Mouse (Mus musculus) MEL (cell line): ENCODE results near the gene Foxj2. TPM values are rescaled to one million over a fixed set of nuclear protein-coding genes. Genes with fewer than 3 reads are reported as not detected.

Source experiments
- DNase-seq: peaks from one replicate; pipeline ENCODE4 v3.0.0; 2011; ENCODE audit warnings: low read depth, low spot score
- H3K27ac ChIP-seq: 2 replicates; pipeline ENCODE4 v1.5.1; 2012; ENCODE audit warnings: low read depth, mild to moderate bottlenecking, control low read depth, low read length, moderate library complexity; ENCODE audit not compliant: control insufficient read depth
- H3K27me3 ChIP-seq, 2 experiments: fragments of 150-350 bp in 1 of 2; sonication (generic) in 1 of 2; 2 replicates each; pipeline ENCODE4 v1.6.1; 2012; ENCODE audit warnings: low read length in 2 of 2, mild to moderate bottlenecking in 2 of 2, improper control_type of control experiment in 1 of 2, moderate library complexity in 1 of 2; ENCODE audit not compliant: insufficient read depth in 2 of 2, control insufficient read depth in 1 of 2
- H3K36me3 ChIP-seq, 2 experiments: 2 replicates each; pipeline ENCODE4 v1.6.1; 2012 to 2014; ENCODE audit warnings: low read length in 2 of 2, improper control_type of control experiment in 1 of 2, inconsistent platforms in 1 of 2, mild to moderate bottlenecking in 1 of 2; ENCODE audit not compliant: insufficient read depth in 2 of 2, control insufficient read depth in 1 of 2
- H3K4me1 ChIP-seq, 2 experiments: fragments of 150-350 bp in 1 of 2; sonication (generic) in 1 of 2; 2 replicates each; pipeline ENCODE4 v1.6.1; 2012; ENCODE audit warnings: low read length in 2 of 2, improper control_type of control experiment in 1 of 2, mild to moderate bottlenecking in 1 of 2; ENCODE audit not compliant: insufficient read depth in 2 of 2, control insufficient read depth in 1 of 2
- H3K4me3 ChIP-seq, 2 experiments: fragments of 150-350 bp in 1 of 2; sonication (generic) in 1 of 2; 2 replicates each; pipeline ENCODE4 v1.5.1; 2012; ENCODE audit warnings: low read depth in 2 of 2, low read length in 2 of 2, mild to moderate bottlenecking in 2 of 2, moderate library complexity in 2 of 2, control low read depth in 1 of 2, improper control_type of control experiment in 1 of 2; ENCODE audit not compliant: control insufficient read depth in 1 of 2, insufficient read depth in 1 of 2
- H3K79me2 ChIP-seq: 2 replicates; pipeline ENCODE4 v1.6.1; 2012; ENCODE audit warnings: mild to moderate bottlenecking, low read length, moderate library complexity; ENCODE audit not compliant: control insufficient read depth, poor library complexity, insufficient read depth
- H3K9ac ChIP-seq: 2 replicates; pipeline ENCODE4 v1.6.1; 2012; ENCODE audit warnings: low read depth, mild to moderate bottlenecking, control low read depth, low read length, moderate library complexity; ENCODE audit not compliant: control insufficient read depth, poor library complexity, severe bottlenecking
- H3K9me3 ChIP-seq: fragments of 150-350 bp; sonication (generic); replicated peaks from 2 replicates; pipeline ENCODE4 v1.6.1; 2012; ENCODE audit warnings: mild to moderate bottlenecking, low read length, improper control_type of control experiment, moderate library complexity; ENCODE audit not compliant: insufficient read depth
- BHLHE40 ChIP-seq: IDR thresholded peaks from 2 replicates; pipeline ENCODE4 v1.6.1; 2012; ENCODE audit warnings: low read depth, mild to moderate bottlenecking, inconsistent platforms, low read length, improper control_type of control experiment, borderline replicate concordance
- CHD1 ChIP-seq: IDR thresholded peaks from 2 replicates; pipeline ENCODE4 v1.6.1; 2012; ENCODE audit warnings: low read depth, mild to moderate bottlenecking, inconsistent platforms, low read length, improper control_type of control experiment
- CHD2 ChIP-seq: IDR thresholded peaks from 2 replicates; pipeline ENCODE4 v1.6.1; 2011; ENCODE audit warnings: low read length, improper control_type of control experiment
- CTCF ChIP-seq, 3 experiments: IDR thresholded peaks in 2 of 3; conservative IDR thresholded peaks in 1 of 3; 2 replicates each; pipeline ENCODE4 v1.5.1; 2011 to 2012; ENCODE audit warnings: low read length in 3 of 3, low read depth in 2 of 3, mild to moderate bottlenecking in 2 of 3, improper control_type of control experiment in 1 of 3, inconsistent platforms in 1 of 3, mixed read lengths in 1 of 3, moderate library complexity in 1 of 3; ENCODE audit not compliant: control insufficient read depth in 1 of 3, insufficient read depth in 1 of 3, poor library complexity in 1 of 3, severe bottlenecking in 1 of 3
- E2F4 ChIP-seq: IDR thresholded peaks from 2 replicates; pipeline ENCODE4 v1.6.1; 2011; ENCODE audit warnings: low read depth, low read length, improper control_type of control experiment, borderline replicate concordance
- ELF1 ChIP-seq: IDR thresholded peaks from 2 replicates; pipeline ENCODE4 v1.6.1; 2014; ENCODE audit warnings: low read depth, mild to moderate bottlenecking, inconsistent platforms, low read length, improper control_type of control experiment, moderate library complexity
- EP300 ChIP-seq, 2 experiments: IDR thresholded peaks; 2 replicates each; pipeline ENCODE4 v1.6.1; 2011; ENCODE audit warnings: improper control_type of control experiment in 2 of 2, low read length in 2 of 2, low read depth in 1 of 2, mild to moderate bottlenecking in 1 of 2
- ETS1 ChIP-seq: IDR thresholded peaks from 2 replicates; pipeline ENCODE4 v1.6.1; 2012; ENCODE audit warnings: low read depth, mild to moderate bottlenecking, inconsistent platforms, low read length, improper control_type of control experiment, moderate library complexity
- GABPA ChIP-seq: IDR thresholded peaks from 2 replicates; pipeline ENCODE4 v1.6.1; 2012; ENCODE audit warnings: low read depth, mild to moderate bottlenecking, inconsistent platforms, low read length, improper control_type of control experiment, moderate library complexity
- GATA1 ChIP-seq: IDR thresholded peaks from 2 replicates; pipeline ENCODE4 v1.6.1; 2011; ENCODE audit warnings: low read depth, low read length, improper control_type of control experiment
- HCFC1 ChIP-seq: IDR thresholded peaks from 2 replicates; pipeline ENCODE4 v1.6.1; 2012; ENCODE audit warnings: low read depth, mild to moderate bottlenecking, inconsistent platforms, low read length, improper control_type of control experiment, moderate library complexity
- JUND ChIP-seq: IDR thresholded peaks from 2 replicates; pipeline ENCODE4 v1.6.1; 2011; ENCODE audit warnings: low read depth, mild to moderate bottlenecking, improper control_type of control experiment, low read length
- KAT2A ChIP-seq: conservative IDR thresholded peaks from 2 replicates; pipeline ENCODE4 v1.6.1; 2012; ENCODE audit warnings: low read depth, low read length, improper control_type of control experiment, inconsistent platforms
- MAFK ChIP-seq: IDR thresholded peaks from 2 replicates; pipeline ENCODE4 v1.6.1; 2011; ENCODE audit warnings: low read depth, mild to moderate bottlenecking, low read length, improper control_type of control experiment, borderline replicate concordance
- MAX ChIP-seq: IDR thresholded peaks from 2 replicates; pipeline ENCODE4 v1.6.1; 2011; ENCODE audit warnings: low read length, improper control_type of control experiment
- MAZ ChIP-seq: IDR thresholded peaks from 2 replicates; pipeline ENCODE4 v1.6.1; 2012; ENCODE audit warnings: low read depth, mild to moderate bottlenecking, inconsistent platforms, low read length, improper control_type of control experiment
- MEF2A ChIP-seq: IDR thresholded peaks from 2 replicates; pipeline ENCODE4 v1.6.1; 2014; ENCODE audit warnings: low read depth, mild to moderate bottlenecking, inconsistent platforms, low read length, improper control_type of control experiment; ENCODE audit not compliant: poor library complexity, insufficient replicate concordance, severe bottlenecking; ENCODE audit errors: extremely low read depth
- MXI1 ChIP-seq: IDR thresholded peaks from 2 replicates; pipeline ENCODE4 v1.6.1; 2011; ENCODE audit warnings: mild to moderate bottlenecking, low read depth, low read length, improper control_type of control experiment
- MYC ChIP-seq: IDR thresholded peaks from 2 replicates; pipeline ENCODE4 v1.6.1; 2011; ENCODE audit warnings: low read depth, mild to moderate bottlenecking, low read length, improper control_type of control experiment, moderate library complexity
- NELFE ChIP-seq: IDR thresholded peaks from 2 replicates; pipeline ENCODE4 v1.6.1; 2011; ENCODE audit warnings: low read depth, low read length, improper control_type of control experiment
- NRF1 ChIP-seq: IDR thresholded peaks from 2 replicates; pipeline ENCODE4 v1.6.1; 2014; ENCODE audit warnings: low read depth, mild to moderate bottlenecking, inconsistent platforms, low read length, improper control_type of control experiment, moderate library complexity; ENCODE audit not compliant: poor library complexity, insufficient read depth, severe bottlenecking
- POLR2A ChIP-seq, 2 experiments: IDR thresholded peaks; 2 replicates each; pipeline ENCODE4 v1.6.1; 2011 to 2012; ENCODE audit warnings: low read length in 2 of 2, mild to moderate bottlenecking in 2 of 2, control low read depth in 1 of 2, improper control_type of control experiment in 1 of 2, low read depth in 1 of 2, moderate library complexity in 1 of 2; ENCODE audit not compliant: control insufficient read depth in 1 of 2, insufficient read depth in 1 of 2, poor library complexity in 1 of 2
- POLR2AphosphoS2 ChIP-seq: IDR thresholded peaks from 2 replicates; pipeline ENCODE4 v1.6.1; 2011; ENCODE audit warnings: low read length, improper control_type of control experiment
- POLR2AphosphoS5 ChIP-seq: IDR thresholded peaks from 2 replicates; pipeline ENCODE4 v1.6.1; 2012; ENCODE audit warnings: low read depth, borderline replicate concordance, mild to moderate bottlenecking, inconsistent platforms, low read length, moderate library complexity, mixed read lengths
- RAD21 ChIP-seq: IDR thresholded peaks from 2 replicates; pipeline ENCODE4 v1.6.1; 2011; ENCODE audit warnings: mild to moderate bottlenecking, low read depth, low read length, improper control_type of control experiment
- RCOR1 ChIP-seq: IDR thresholded peaks from 2 replicates; pipeline ENCODE4 v1.6.1; 2012; ENCODE audit warnings: low read depth, mild to moderate bottlenecking, inconsistent platforms, low read length, improper control_type of control experiment
- SMC3 ChIP-seq: IDR thresholded peaks from 2 replicates; pipeline ENCODE4 v1.6.1; 2011; ENCODE audit warnings: low read depth, low read length, improper control_type of control experiment
- TAL1 ChIP-seq: IDR thresholded peaks from 2 replicates; pipeline ENCODE4 v1.6.1; 2012; ENCODE audit warnings: mild to moderate bottlenecking, inconsistent platforms, low read length, moderate library complexity, mixed read lengths
- TBP ChIP-seq: IDR thresholded peaks from 2 replicates; pipeline ENCODE4 v1.8.0; 2011; ENCODE audit warnings: low read depth, low read length, improper control_type of control experiment
- TCF12 ChIP-seq: IDR thresholded peaks from 2 replicates; pipeline ENCODE4 v1.6.1; 2014; ENCODE audit warnings: low read depth, mild to moderate bottlenecking, inconsistent platforms, low read length, improper control_type of control experiment, moderate library complexity
- UBTF ChIP-seq: IDR thresholded peaks from 2 replicates; pipeline ENCODE4 v1.6.1; 2012; ENCODE audit warnings: low read depth, mild to moderate bottlenecking, inconsistent platforms, low read length, improper control_type of control experiment, moderate library complexity, borderline replicate concordance; ENCODE audit not compliant: insufficient read depth
- USF1 ChIP-seq: IDR thresholded peaks from 2 replicates; pipeline ENCODE4 v1.6.1; 2014; ENCODE audit warnings: low read depth, mild to moderate bottlenecking, inconsistent platforms, low read length, improper control_type of control experiment, moderate library complexity
- USF2 ChIP-seq, 2 experiments: IDR thresholded peaks; 2 replicates each; pipeline ENCODE4 v1.6.1; 2011 to 2012; ENCODE audit warnings: improper control_type of control experiment in 2 of 2, low read length in 2 of 2, borderline replicate concordance in 1 of 2, inconsistent platforms in 1 of 2, low read depth in 1 of 2, mild to moderate bottlenecking in 1 of 2; ENCODE audit not compliant: insufficient read depth in 1 of 2
- ZC3H11A ChIP-seq: IDR thresholded peaks from 2 replicates; pipeline ENCODE4 v1.6.1; 2012; ENCODE audit warnings: low read depth, mild to moderate bottlenecking, inconsistent platforms, low read length, improper control_type of control experiment
- ZKSCAN1 ChIP-seq: IDR thresholded peaks from 2 replicates; pipeline ENCODE4 v1.6.1; 2012; ENCODE audit warnings: low read depth, mild to moderate bottlenecking, inconsistent platforms, low read length, improper control_type of control experiment, moderate library complexity
- ZMIZ1 ChIP-seq: IDR thresholded peaks from 2 replicates; pipeline ENCODE4 v1.6.1; 2012; ENCODE audit warnings: low read depth, mild to moderate bottlenecking, inconsistent platforms, low read length, improper control_type of control experiment, moderate library complexity
- ZNF384 ChIP-seq: IDR thresholded peaks from 2 replicates; pipeline ENCODE4 v1.6.1; 2012; ENCODE audit warnings: low read depth, mild to moderate bottlenecking, inconsistent platforms, low read length, improper control_type of control experiment
- polyA plus RNA-seq, 2 experiments: library from polyadenylated mRNA; stranded (reverse) in 1 of 2; unstranded in 1 of 2; fragments of >175 nt in 1 of 2; fragments of >200 nt in 1 of 2; gene quantifications; 2 replicates each; pipeline versions ENCODE4 v1.2.1 to v1.2.4; 2012; ENCODE audit warnings: low replicate concordance in 2 of 2, low read depth in 1 of 2; ENCODE audit not compliant: insufficient read length in 2 of 2, insufficient read depth in 1 of 2, missing spikeins in 1 of 2
- total RNA-seq: library from RNA; depleted of rRNA; stranded (reverse); fragments of 300-350 nt; gene quantifications from 2 replicates; pipeline ENCODE4 v1.2.3, GENCODE M21; 2012

Foxj2 gene
- total and polyA plus RNA-seq, 3 experiments, result 2.2 to 8.6 TPM; not detected in 1

GRCm38 (mm10) chr6:122804418-122804817 is 15.3 kb upstream of the Foxj2 start:
- Histone ChIP-seq H3K27ac (peak overlapping the region; percentile 63), H3K79me2 (peaks cover 11% of the 10 kb centered on the region), H3K36me3 (peaks cover 0 to 15% of the 10 kb centered on the region in 2 experiments; a peak in 2 of 4 replicates), H3K4me3 (peak overlapping the region in 1 of 2 experiments; percentile 15; a peak in 1 of 4 replicates), H3K27me3 (no peaks in the 10 kb centered on the region), H3K9ac (peak overlapping the region; percentile 48), H3K4me1 (peaks cover 0 to 18% of the 10 kb centered on the region in 2 experiments; a peak in 2 of 4 replicates), H3K9me3 (no peaks in the 10 kb centered on the region)
- DNase-seq, result peak; percentile 96
- TF ChIP-seq MAFK (0 out of 2 replicates have a peak, but pooled peaks have one; percentile 6), ELF1 (0 out of 2 replicates have a peak, but pooled peaks have one; percentile 48), MYC (peak; percentile 96), TBP (peak; percentile 94), ZKSCAN1 (no peak), KAT2A (no peak), CHD2 (no peak), POLR2AphosphoS2 (peak; percentile 76), E2F4 (no peak), SMC3 (peak; percentile 74), ETS1 (peak; percentile 88), JUND (peak; percentile 95), RCOR1 (peak; percentile 59; the same call in 1 of the 2 replicates), EP300 (IDR thresholded peaks at IDR 0.05; ENCODE audit: low read depth in 1 of 2, low read length in 2 of 2) (peak; percentile 80 to 81), ZMIZ1 (peak; percentile 98), GABPA (no peak), ZNF384 (peak; percentile 39), USF2 (IDR thresholded peaks at IDR 0.05; ENCODE audit: borderline replicate concordance in 1 of 2, insufficient read depth in 1 of 2, low read depth in 1 of 2, low read length in 2 of 2) (no peak), CHD1 (no peak), POLR2A (IDR thresholded peaks at IDR 0.05; ENCODE audit: control insufficient read depth in 1 of 2, insufficient read depth in 1 of 2, low read depth in 1 of 2, low read length in 2 of 2, poor library complexity in 1 of 2) (peak in 1 of 2 experiments; percentile 75; a peak in 2 of 4 replicates), TAL1 (peak; percentile 57), NELFE (peak; percentile 49), HCFC1 (no peak; the same call in 1 of the 2 replicates), CTCF (IDR thresholded peaks at IDR 0.05 in 2 of 3, conservative IDR thresholded peaks at IDR 0.05 in 1 of 3; ENCODE audit: control insufficient read depth in 1 of 3, insufficient read depth in 1 of 3, low read depth in 2 of 3, low read length in 3 of 3, poor library complexity in 1 of 3, severe bottlenecking in 1 of 3) (peak; percentile 58 to 93 (median 93)), BHLHE40 (peak; percentile 83; the same call in 1 of the 2 replicates), MEF2A (no peak), POLR2AphosphoS5 (no peak), MXI1 (peak; percentile 90), USF1 (no peak; the same call in 1 of the 2 replicates), UBTF (no peak), ZC3H11A (peak; percentile 57), NRF1 (no peak), RAD21 (peak; percentile 77), MAZ (no peak), MAX (peak; percentile 92), TCF12 (peak; percentile 60), GATA1 (peak; percentile 90)
